Comparison of ENCODE assay signal across 1 mouse cellular context in the genomic region with DNA sequence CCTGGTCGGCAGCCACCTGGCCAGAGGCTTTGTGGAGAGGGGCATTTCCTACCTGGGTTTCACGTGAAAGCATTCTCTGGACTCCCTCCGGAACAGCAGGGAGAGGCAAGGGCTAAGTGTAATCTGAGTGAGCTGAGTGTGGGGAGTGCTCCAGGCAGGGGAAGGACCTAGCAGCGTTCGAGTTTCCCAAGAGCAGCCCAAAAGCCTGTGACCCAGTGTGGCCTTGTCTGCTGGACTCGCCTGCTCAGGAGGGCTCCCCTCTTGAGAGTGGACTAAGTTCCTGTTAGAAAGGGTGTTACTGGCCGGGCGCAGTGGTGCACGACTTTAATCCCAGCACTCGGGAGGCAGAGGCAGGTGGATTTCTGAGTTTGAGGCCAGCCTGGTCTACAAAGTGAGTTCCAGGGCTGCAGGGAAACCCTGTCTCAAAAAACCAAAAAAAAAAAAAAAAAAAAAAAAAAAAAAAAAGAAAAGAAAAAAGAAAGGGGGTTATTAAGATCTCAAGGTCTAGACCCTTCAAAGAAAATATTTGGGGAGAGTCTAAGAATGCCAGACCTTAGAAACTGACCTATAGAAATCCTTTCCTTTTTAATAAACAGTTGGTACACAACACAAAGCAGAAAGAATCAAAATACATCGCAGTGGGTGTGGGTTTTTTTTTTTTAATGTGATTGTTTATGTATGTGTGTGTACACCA.
TF ChIP-seq lines count a peak whose summit lies in the region.

No protein-coding gene starts in this region.

TF ChIP-seq in ES-E14, 5 proteins besides CTCF, POLR2A, EP300 and RAD21:
- no peak for TF ChIP-seq ZC3H11A (IDR thresholded peaks at IDR 0.05; ENCODE audit: borderline replicate concordance, low read depth, low read length)
- TF ChIP-seq ZNF384 (IDR thresholded peaks at IDR 0.05; ENCODE audit: low read depth, low read length): peak; percentile 64; the same call in 1 of the 2 replicates
